Mouse (Mus musculus): ENCODE results near the gene Cypt15.
"Not testable (repeated sequence)": the region's sequence is repeated elsewhere in the genome, so short reads cannot be mapped to it uniquely, and the experiment has no call there.

Cypt15 gene

DNA sequence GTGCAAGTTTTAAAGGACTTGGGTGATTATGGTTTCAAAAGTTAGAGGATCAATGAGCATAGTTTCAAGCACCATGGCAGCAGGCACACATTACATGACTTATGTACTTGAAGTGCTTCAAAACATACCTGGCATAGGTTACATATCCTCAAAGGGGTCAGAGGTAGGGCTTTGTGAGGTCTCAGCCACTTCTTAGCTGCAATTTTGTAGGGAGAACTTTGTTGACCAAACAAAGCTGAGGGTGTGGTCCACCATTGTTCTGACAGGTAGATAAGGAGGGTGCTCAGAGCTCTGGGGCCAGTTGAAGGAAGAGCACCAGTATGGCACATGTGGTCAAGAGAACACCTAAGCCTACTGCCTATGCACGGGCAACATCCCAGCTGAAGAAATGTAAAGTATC lies at the start of gene Cypt15:
TSS of gene Cypt15 (plus strand) at position 301 of the 400 bp plus-strand sequence.
- DNase-seq, result not testable (repeated sequence)

DNA sequence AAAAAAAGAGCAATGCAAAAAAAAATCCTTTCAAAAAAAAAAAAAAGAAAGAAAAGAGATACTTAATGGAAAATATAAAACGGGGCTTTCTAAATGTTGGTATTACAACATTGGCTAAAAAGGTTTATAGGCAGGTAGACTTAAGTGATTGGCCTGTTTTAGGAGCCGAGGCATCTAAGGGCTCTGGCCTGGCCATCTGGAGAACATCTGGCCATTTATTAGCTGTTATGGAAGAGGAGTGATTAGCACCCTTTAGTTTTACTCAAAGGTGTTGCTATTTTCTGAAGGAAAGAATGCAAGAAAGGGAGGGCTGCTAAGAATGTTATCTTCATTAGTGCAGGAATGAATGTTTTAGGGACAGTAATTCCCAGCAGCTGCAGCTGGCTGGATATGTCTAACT lies 24.9 kb downstream of the Cypt15 start:
- no peak for DNase-seq

DNA sequence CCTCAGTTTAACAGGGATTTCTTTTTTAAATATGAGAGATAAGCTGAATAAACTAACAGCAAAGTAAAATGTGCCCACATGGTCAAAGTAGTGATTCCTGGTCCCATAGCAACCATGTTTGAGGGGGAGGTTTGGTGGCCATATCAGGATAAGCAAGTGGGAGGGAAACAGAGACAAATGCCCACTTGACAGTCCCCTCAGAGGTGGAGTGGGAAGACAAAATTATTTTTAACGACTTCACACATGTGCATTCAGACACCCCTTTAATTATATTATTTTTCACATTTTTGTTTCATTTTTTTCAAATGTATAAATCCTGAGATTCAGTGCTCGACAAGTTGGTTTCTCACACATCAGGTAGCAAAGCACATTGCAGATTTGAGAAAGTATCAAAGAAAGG lies 32.8 kb downstream of the Cypt15 start:
- no peak for DNase-seq

DNA sequence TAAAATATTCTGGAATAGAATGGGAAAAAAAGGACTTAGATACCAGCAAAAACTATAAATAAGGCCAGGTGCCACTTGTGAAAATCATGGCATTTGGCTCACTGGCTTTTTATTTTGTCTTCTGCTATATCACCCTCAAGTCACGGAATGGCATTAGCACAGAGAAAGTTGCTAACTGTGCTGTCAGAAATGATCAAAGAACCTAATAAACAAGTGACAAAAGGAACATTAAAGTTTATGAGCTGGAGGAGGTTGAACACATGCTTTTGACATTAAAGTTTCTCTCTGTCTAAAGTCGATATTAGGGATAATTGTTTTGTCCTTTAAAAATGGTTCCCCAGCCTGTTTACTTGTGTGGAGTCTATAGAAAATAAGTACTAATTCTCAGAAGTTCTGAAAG lies 37.7 kb downstream of the Cypt15 start:
- no peak for DNase-seq
